Mouse (Mus musculus) cerebellum, adult 2 months (tissue): Measurements from ENCODE around the gene Ccr1. TPM values are rescaled to one million over a fixed set of nuclear protein-coding genes. Genes with fewer than 3 reads are reported as not detected.

Experiments used
- DNase-seq, 2 experiments: peaks; one replicate each; pipeline ENCODE4 v3.0.0; 2021
- H3K27ac ChIP-seq: fragments of 200-500 bp; 2 replicates; pipeline ENCODE4 v1.5.1; 2012; ENCODE audit warnings: low read length, control low read depth, inconsistent platforms; ENCODE audit not compliant: insufficient read depth
- H3K27me3 ChIP-seq: fragments of 200-500 bp; 2 replicates; pipeline ENCODE4 v1.6.1; 2012; ENCODE audit warnings: inconsistent platforms, mild to moderate bottlenecking, low read length, moderate library complexity; ENCODE audit not compliant: control insufficient read depth, insufficient read depth
- H3K4me1 ChIP-seq: fragments of 200-500 bp; 2 replicates; pipeline ENCODE4 v1.6.1; 2011; ENCODE audit warnings: low read length; ENCODE audit not compliant: control insufficient read depth, insufficient read depth
- H3K4me3 ChIP-seq: fragments of 200-500 bp; replicated peaks from 2 replicates; pipeline ENCODE3; 2011; ENCODE audit warnings: mild to moderate bottlenecking, low read depth, low read length, control low read depth; ENCODE audit not compliant: insufficient read depth
- CTCF ChIP-seq: fragments of 200-500 bp; IDR thresholded peaks from 2 replicates; pipeline ENCODE4 v1.5.1; 2011; ENCODE audit warnings: low read depth, mild to moderate bottlenecking, control low read depth, low read length, moderate library complexity, borderline replicate concordance; ENCODE audit not compliant: insufficient read depth
- POLR2A ChIP-seq: fragments of 200-500 bp; IDR thresholded peaks from 2 replicates; pipeline ENCODE4 v1.6.1; 2011; ENCODE audit warnings: low read length, control low read depth, borderline replicate concordance; ENCODE audit not compliant: insufficient read depth
- WGBS: fragments of 180-500 bp; shearing (Covaris S2); methylation state at CpG from one replicate; pipeline ENCODE4 v1.1.7; 2018; 5-methylcytosine and 5-hydroxymethylcytosine counted together
- polyA plus RNA-seq: library from polyadenylated mRNA; depleted of rRNA; stranded (reverse); fragments of >200 nt; gene quantifications from 2 replicates; pipeline ENCODE4 v1.2.3, GENCODE M21; 2012; rRNA removed

The Ccr1 gene
- polyA plus RNA-seq: 0.13 and 0.16 TPM in 2 replicates

DNA sequence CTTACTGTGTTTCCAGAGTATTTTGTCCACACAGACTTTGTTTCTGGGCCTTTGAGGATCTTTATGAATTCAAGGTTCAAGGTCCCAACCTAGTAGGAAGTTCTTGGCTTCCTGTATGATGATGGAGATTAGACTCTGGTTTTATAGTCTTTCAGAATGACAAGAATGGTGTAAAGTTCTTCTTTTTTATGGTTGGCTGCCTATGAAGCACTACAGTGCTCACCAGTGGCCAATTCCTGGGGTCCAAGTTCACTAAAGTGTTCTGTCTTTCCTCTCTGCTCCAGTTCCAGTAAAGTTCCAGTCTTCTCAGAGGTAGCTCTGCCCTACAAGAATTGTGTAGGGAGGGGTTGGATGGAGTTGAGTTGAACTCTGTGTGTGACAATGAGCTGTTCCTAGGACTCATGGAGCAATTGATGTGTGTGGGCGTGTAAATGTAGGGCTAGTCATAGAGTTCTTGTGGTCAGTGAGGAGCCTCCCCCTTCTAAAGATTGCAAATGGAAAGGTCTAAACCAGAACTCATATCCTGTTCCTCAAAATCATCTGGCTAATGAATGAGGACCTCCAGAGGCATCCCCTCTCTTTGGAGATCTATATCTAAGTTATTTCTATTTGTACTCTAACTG, at the start of gene Ccr1:
Ccr1 (minus strand) TSS at position 403 of the 623 bp plus-strand sequence.
- Histone ChIP-seq H3K27me3 (no peaks in the 10 kb centered on the region), H3K4me1 (no peaks in the 10 kb centered on the region), H3K27ac (no peak within 1 kb of the TSS), H3K4me3 (no peak within 1 kb of the TSS)
- WGBS: 85% methylated on average over 1 of the region's 1 CpGs
- TF ChIP-seq POLR2A (no peak), CTCF (no peak)
- DNase-seq: no peak

DNA sequence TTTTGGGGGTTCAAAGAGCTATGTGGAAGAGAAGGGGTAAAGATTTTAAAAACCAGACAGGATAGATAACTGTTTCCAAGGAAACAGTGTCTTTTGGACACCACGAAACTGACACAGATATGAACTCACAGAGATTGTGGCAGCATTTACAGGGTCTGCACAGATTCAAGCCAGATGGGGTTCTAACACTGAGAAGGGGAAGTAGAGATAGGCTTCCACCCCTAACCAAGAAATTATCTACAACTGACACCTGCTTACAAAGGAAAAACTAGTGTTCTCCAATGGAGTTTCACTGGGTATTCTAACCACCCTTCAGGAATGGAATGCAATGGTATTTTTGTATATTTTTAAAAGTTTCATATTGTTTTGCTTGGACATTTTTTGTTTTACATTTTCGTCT, 47.6 kb upstream of the Ccr1 start:
- Histone ChIP-seq H3K4me1 (no peaks in the 10 kb centered on the region), H3K27me3 (no peaks in the 10 kb centered on the region), H3K27ac (no peak overlapping the region), H3K4me3 (no peak overlapping the region)
- 70% methylated on average over 2 of the region's 2 CpGs for WGBS
- no peak for DNase-seq
- no peak for TF ChIP-seq CTCF
- TF ChIP-seq POLR2A: no peak

DNA sequence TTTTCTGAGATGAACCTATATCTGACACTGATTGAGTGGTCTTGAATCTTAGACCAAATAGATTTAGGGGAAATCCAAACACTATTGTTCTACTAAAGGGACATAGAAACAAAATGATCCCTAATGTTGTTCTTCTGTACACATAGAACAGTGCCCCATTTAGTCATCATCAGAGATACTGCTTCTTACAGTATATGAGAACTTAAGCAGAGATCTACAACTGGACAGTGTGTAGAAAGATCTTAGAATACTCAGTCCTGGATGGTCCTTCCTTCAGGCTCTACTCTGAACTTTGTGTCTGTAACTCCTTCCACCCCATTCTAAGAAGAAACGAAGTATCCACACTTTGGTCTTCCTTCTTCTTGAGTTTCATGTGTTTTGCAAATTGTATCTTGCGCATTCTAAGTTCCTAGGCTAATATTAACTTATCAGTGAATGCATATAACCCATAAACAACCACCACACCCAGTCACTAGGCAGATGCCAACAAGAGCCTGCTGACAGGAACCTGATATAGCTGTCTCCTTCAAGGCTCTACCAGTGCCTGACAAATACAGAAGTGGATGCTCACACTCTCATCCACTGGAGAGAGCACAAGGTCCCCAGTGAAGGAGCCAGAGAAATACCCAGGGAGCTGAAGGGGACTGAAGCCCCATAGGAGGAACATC, 46.6 kb upstream of the Ccr1 start:
- 69% methylated on average over 2 of the region's 2 CpGs for WGBS
- Histone ChIP-seq H3K27ac (no peak overlapping the region), H3K4me1 (no peaks in the 10 kb centered on the region), H3K27me3 (no peaks in the 10 kb centered on the region), H3K4me3 (no peak overlapping the region)
- no peak for DNase-seq
- TF ChIP-seq CTCF: no peak
- TF ChIP-seq POLR2A: no peak

DNA sequence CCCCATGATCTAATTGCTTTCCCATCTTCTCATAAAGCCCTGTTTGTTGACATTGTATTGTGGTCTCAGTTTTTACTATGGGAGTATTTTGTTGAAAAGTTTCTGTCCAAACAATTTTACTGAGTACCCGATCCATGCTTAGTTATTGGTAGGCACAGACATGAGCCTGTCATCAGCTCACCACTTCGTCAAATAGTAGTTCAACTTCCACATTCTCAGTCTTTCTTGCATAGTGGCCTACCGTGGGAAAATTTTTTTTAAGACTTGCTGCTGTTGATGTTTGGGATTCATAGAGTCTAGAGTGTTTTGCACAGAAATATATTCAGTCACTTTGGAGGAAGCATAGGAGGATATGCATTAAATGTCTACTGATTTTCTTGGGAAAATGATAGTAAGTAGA, 44.8 kb upstream of the Ccr1 start:
- no peak for TF ChIP-seq POLR2A
- no peak for TF ChIP-seq CTCF
- 86% methylated on average over 3 of the region's 3 CpGs for WGBS
- no peaks in the 10 kb centered on the region for H3K4me1 ChIP-seq
- no peak overlapping the region for H3K27ac ChIP-seq
- no peak overlapping the region for H3K4me3 ChIP-seq
- no peak for DNase-seq
- no peaks in the 10 kb centered on the region for H3K27me3 ChIP-seq

DNA sequence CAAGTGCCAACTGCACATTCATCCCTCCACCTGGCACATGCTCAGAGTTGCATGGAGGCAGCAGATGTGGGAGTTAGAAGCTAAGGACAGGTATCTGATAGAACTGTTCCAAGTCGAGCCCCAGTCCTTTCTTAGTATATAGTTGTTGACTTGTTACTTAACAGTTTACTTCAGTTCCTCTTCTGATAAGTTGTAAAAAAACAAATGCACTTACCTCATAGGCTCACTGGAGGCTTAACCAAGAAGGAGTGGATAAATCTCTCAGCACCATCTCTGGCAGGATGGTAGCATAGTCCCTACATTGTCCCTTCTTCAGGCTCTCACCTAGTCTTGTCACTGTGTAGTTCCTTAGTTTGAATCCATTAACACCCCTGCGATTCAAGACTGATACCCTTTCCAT, 44.2 kb upstream of the Ccr1 start:
- H3K27ac ChIP-seq: no peak overlapping the region
- TF ChIP-seq CTCF (no peak), POLR2A (no peak)
- WGBS: 69% methylated on average over 2 of the region's 2 CpGs

GRCm38 (mm10) chr9:123999784-124000183, 31.3 kb upstream of the Ccr1 start:
- Histone ChIP-seq H3K4me3 (no peak overlapping the region), H3K4me1 (no peaks in the 10 kb centered on the region), H3K27me3 (no peaks in the 10 kb centered on the region), H3K27ac (no peak overlapping the region)
- 94% methylated on average over 2 of the region's 2 CpGs for WGBS
- DNase-seq: no peak
- TF ChIP-seq POLR2A (no peak), CTCF (no peak)

More for the DNA sequence above, 44.2 kb upstream of the Ccr1 start:
- no peak overlapping the region for H3K4me3 ChIP-seq
- no peaks in the 10 kb centered on the region for H3K4me1 ChIP-seq
- DNase-seq: no peak
- H3K27me3 ChIP-seq: no peaks in the 10 kb centered on the region

DNA sequence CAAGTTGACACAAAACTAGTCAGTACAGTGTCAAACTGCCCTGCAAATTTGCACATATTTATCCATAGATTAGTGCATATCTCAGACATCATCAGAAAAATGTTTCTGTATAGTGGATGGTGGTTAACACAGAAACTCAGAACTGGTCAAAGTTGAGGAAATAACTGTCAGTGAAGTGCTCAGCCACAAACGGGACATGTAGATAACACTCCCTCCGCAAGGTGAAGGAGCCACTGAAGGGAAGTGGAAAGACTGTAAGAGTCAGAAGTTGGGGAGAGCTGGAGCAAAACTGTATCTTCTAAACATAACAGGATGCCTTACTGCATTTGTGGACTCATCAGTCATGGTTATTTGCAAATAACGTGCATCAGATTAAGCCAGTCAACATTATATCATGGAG, 29.2 kb upstream of the Ccr1 start:
- Histone ChIP-seq H3K27ac (no peak overlapping the region), H3K27me3 (no peaks in the 10 kb centered on the region), H3K4me3 (no peak overlapping the region), H3K4me1 (no peaks in the 10 kb centered on the region)
- 81% methylated on average over 3 of the region's 3 CpGs for WGBS
- TF ChIP-seq CTCF: no peak
- no peak for TF ChIP-seq POLR2A
- DNase-seq: no peak

GRCm38 (mm10) chr9:123991312-123991906, 22.9 kb upstream of the Ccr1 start:
- Histone ChIP-seq H3K27ac (no peak overlapping the region), H3K27me3 (no peaks in the 10 kb centered on the region), H3K4me1 (no peaks in the 10 kb centered on the region), H3K4me3 (no peak overlapping the region)
- TF ChIP-seq CTCF: no peak
- no peak for TF ChIP-seq POLR2A
- DNase-seq: no peak
- 67% methylated on average over 1 of the region's 1 CpGs for WGBS
